Mouse (Mus musculus) natural killer cell, adult 2 months (primary cell): ENCODE measurements around the gene Wasf2.
"Not testable (repeated sequence)": the region's sequence is repeated elsewhere in the genome, so short reads cannot be mapped to it uniquely, and the experiment has no call there.

Experiments used
- DNase-seq, 2 experiments: peaks; one replicate each; pipeline ENCODE4 v3.0.0; 2022; ENCODE audit warnings: low spot score in 2 of 2

The Wasf2 gene

DNA sequence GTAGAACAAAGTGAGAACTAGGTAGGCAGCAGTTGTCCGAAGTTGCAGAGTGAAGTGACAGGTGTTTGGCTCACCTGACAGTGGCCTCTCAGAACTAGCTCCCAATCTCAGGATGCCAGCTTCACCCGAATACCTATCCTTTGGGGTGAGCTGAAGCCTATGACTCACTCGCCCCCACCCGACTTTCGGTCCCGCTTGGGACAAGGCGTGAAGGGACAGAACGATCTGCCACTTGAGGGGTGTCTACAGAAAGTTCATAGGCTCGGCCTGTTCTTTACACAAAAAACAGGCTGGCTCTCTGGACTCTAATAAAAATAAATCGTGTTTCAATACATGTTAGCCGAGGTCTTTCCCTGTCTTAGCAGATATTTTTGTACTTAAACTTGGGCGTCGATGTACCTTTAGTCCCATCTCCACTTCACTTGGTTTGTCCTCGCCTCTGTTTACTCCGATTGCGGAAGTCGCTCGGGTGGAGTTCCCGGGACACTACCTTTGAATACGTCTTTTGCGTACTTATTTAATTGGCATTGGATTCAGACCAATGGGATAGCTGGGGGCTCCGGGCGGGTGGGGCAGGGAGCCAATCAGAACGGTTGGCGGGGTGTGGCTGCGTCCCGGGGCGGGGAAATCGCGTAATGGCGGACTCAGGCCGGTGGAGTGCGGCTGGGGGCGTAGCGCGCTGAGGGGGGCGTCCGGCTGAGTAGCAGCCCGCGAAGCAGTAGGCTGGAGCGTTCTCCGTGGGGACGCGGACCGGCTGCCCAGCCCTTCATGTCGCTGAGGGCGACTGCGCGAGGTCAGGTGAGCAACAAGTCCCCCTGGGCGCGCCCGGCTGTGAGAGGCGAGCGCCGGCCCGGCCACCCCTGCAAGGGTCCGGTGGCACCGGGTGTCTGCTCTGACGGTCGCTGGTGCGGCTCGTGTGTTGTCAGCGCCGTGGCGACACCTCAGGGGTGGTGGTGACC is at the start of gene Wasf2:
TSS of gene Wasf2 (plus strand) at position 575 of the 959 bp plus-strand sequence.
- DNase-seq: peak; percentile 91 to 92

DNA sequence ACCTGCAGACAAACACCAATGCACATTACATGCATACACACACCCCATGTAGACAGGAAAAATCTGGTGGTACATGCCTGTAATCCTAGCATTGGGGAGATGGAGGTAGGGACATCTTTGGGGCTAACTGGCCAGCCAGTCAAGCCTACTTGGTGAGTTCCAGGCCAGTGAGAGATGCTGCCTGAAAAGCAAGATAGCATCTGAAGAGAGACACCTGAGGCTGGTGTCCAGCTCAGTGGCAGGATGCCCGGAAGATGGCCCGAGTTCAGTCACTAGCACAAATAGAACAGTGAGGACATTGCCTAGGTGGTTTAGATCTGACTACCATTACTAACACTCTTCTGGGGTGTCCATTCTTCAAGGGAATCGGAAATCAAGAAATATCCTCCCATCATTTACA is 49.4 kb upstream of the Wasf2 start:
- no peak for DNase-seq

DNA sequence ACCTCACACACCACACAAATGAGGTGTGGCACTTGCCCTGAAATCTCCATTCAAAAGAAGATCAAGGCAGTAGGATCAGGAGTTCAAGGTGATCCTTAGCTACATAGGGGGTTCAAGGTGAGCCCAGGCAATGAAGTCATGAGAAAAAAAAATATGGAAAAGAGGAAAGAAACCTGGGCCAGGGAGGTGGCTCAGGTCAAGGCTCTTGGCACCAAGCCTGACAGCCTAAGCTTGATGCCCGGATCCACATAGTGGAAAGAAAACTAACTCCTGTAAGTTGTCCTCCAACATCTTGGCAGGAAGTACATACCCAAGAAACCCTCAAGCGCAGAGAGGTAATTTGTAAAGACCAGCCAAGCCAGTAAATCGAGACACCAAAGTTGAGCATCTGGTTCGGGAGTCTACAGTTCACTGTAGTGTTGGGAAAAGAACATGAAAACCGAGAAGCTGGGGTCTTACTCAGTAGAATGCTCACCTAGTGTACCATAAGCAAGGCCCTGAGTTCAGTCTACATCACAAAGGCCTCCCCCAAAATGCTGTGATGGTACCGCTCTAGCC is 48.0 kb upstream of the Wasf2 start:
- DNase-seq: no peak

- DNase-seq: no peak
These were observed 46.1 kb upstream of the Wasf2 start for GRCm38 (mm10) chr4:133083991-133084861.

GRCm38 (mm10) chr4:133085011-133085782 is 45.1 kb upstream of the Wasf2 start:
- peak in 1 of 2 experiments; percentile 39 for DNase-seq

GRCm38 (mm10) chr4:133085783-133086342 is 44.4 kb upstream of the Wasf2 start:
- DNase-seq: peak in 1 of 2 experiments; percentile 24

- DNase-seq: no peak
These were observed 43.1 kb upstream of the Wasf2 start for GRCm38 (mm10) chr4:133087177-133087714.

GRCm38 (mm10) chr4:133087835-133088234 is 42.5 kb upstream of the Wasf2 start:
- DNase-seq: no peak

DNA sequence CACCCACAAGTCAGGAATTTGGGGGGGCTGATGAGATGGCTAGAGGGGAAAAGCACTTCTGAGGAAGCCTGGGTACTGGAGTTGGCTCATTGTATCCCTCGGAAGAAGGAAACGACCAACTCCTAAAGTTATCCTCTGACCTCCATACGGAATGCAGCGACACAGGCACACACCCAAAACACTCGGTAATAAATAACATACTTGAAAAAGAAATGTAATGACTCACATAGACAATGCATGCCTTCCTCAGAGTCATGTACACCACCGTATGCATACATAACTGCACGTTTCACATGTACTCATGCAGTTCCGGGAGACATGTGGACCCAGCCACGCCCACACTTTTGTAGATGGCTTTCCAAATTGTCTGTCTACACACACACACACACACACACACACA is 41.0 kb upstream of the Wasf2 start:
- DNase-seq: no peak

GRCm38 (mm10) chr4:133089802-133090201 is 40.5 kb upstream of the Wasf2 start:
- DNase-seq: no peak

GRCm38 (mm10) chr4:133090276-133090719 is 40.0 kb upstream of the Wasf2 start:
- no peak for DNase-seq

DNA sequence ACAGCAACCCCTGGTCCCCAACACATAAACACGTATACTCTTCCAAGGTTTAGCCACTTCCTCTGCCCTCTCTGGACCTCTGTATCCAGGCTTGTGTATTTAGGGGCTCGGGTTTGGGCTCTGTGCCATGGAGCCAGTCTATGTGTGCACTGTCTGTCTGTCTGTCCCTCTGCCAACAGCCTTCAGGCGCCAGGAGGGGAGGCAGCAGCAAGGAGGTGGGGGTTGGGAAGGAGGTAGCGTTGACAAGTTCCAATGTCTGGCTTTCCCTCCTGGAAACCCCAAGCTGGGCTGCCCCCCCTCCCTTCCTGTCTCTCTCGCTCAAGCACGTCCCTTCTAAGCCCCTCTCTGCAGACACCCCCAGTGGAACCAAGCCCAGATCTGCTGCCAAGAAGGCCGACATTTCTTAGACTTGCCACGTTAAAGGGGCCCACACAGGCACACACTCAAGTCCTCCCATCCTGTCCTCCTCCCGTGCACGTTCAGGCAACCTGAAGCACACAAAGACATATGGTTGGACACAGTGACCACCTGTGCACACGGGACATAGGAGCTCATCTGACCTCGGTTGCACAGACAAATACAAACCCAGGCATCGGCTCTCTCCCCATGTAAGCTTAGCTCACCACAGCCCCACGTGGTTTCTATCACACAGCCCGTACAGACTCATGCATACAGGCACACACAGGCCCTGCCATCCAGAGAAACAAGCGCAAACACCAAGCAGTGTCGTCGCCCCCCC is 39.4 kb upstream of the Wasf2 start:
- DNase-seq: no peak

DNA sequence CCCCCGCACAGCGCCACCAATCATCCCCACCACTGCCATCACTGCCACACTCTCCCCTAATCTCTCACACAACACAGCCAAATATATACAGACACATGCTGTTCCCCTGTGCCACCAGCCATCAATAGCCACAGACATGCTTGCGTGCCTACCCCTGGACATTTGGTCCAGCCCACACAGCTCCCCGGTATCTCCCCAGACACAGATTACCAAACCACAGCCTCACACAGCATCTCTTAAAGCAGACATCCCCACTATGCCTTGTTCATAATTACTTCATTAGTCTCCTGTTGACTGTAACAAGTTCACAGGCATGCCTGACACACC is 38.9 kb upstream of the Wasf2 start:
- peak in 1 of 2 experiments; percentile 18 for DNase-seq

- peak; percentile 67 to 76 for DNase-seq
These were observed 37.8 kb upstream of the Wasf2 start for GRCm38 (mm10) chr4:133092453-133092901.

DNA sequence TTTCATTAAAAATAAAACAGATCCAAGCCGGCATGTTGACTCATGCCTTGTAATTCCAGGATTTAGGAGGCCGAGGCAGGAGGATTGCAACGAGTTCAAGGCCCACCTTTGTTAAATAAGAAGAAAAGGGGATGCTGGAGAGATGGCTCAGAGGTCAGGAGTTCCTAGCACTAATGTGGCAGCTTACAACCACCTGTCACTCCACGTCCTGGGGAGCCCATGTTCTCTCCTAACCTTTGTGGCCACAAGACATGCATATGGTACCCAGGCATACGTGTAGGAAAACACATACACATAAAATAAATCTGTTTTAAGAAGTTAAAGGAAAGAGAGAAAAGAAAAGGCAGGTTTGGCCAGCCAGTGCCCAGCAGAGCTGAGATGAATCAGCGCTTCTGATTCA is 37.2 kb upstream of the Wasf2 start:
- DNase-seq: no peak

DNA sequence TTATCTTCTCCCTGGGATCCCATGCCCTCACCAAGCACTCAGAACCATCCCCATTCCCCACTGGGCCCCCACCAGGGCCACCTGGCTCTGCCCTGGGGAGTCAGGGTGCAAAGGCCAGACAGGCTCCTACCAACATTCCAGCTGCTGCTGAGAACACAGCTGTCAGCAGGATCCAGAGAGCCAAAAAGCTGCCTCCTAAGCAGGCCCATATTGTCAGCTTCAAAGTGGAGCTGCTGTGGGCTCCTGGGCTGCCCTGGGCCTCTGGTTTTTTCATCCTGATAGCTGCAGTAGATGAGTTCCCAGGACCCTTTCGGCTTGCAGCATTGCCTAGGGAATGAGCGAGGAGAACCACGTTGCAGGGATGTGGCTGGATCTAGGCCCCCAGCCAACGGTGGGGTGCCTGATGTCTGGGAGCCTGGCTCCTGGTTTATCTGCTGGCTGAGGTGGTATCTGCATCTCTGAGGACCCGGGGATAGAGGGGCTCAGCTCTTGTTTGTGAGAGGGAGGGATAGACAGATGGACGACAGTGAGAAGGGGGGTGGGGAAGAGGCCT is 36.7 kb upstream of the Wasf2 start:
- DNase-seq: no peak

GRCm38 (mm10) chr4:133094255-133094654 is 36.0 kb upstream of the Wasf2 start:
- no peak for DNase-seq

DNA sequence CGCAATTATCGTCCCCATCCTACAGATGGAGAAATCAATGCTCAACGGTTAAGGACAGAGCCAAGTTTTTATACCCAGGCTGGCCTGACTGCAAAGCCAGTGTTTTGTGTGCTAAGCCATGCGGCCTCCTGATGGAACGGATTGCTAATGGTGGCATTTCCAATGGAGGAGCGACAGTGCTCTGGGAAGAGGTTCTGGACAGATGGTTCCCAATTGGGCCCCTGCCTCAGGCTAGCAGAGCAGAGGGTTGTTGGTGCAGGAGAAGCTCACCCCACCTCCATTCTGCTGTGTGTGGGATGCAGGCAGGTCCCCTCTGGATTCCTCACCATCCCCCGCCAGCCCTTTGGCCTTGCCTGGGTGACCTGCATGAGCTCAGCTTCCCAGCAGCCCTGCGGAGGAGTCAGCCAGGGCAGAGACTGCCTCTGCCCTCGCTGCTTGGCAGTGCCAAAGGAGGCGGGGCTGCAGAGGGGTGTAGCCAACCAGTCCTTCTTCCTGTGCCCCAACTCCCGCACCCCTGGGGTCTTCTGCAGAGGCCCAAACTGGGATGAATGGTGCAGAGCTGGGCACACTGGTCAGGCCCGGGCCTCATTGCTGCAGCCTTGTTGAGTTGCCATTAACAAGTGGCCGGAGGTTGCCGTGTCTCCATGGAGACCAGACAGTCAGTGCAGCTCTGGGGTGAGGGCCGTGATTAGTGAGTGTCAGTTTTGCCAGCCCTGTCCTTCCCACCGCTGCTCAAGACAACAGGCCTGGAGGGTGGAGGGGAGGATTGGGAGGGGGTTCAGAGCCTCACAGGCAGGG is 35.2 kb upstream of the Wasf2 start:
- DNase-seq: peak in 1 of 2 experiments; percentile 21

- DNase-seq: not testable (repeated sequence)
These were observed 34.6 kb upstream of the Wasf2 start for GRCm38 (mm10) chr4:133095734-133096065.
